Mouse (Mus musculus): ENCODE data around the gene Map4k5.

DNA sequence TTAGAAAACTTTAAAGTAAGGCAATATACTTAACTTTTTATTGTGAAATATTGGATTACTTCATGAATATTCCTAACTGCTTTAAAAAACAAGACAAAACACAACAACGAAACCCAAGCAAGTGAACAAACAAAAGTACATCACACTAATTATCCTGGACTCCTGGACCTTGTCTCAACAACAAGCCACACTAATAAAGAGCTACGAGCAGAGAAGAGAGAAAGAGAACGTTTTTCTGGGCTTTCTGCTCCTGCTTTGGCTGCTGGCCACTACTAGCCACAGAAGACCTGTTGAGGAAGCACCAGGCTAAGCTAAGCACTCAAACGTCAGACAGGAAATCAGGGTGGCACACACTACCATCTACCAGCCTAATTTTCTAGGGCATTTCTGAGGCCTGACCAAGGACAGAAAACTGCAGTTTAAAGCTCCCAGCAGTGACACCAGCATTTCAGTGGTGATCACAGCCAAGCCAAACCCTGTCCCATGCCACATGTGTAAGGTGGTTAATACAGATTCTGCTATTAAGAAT lies 28.8 kb downstream of the Map4k5 start:
- TF ChIP-seq CTCF (IDR thresholded peaks at IDR 0.05; ENCODE audit: borderline replicate concordance, extremely low read depth, insufficient read depth, insufficient read length) (no peak), POLR2A (IDR thresholded peaks at IDR 0.05; ENCODE audit: borderline replicate concordance, extremely low read depth, insufficient read depth, insufficient read length, poor library complexity, severe bottlenecking) (no peak)

All from brain, embryonic 14.5 days (tissue).